Mouse (Mus musculus) heart, embryonic 15.5 days (tissue): ENCODE measurements around the gene S100a1. TPM values are rescaled to one million over a fixed set of nuclear protein-coding genes. Genes with fewer than 3 reads are reported as not detected.

Experiments
- ATAC-seq: fragments of 200-750 bp; cut with Nextera tagmentation; replicated peaks from 2 replicates; pipeline ENCODE4 v1.8.0; 2017; ENCODE audit warnings: low read depth, moderate TSS enrichment; ENCODE audit not compliant: insufficient number of reproducible peaks, insufficient read depth, low FRiP score
- H3K27ac ChIP-seq: fragments of 300-500 bp; sonication (generic); 2 replicates; pipeline ENCODE4 v1.5.1; 2015; ENCODE audit warnings: mild to moderate bottlenecking, inconsistent platforms
- H3K27me3 ChIP-seq: fragments of 300-500 bp; sonication (generic); 2 replicates; pipeline ENCODE4 v1.6.1; 2015; ENCODE audit warnings: inconsistent platforms
- H3K36me3 ChIP-seq: fragments of 300-500 bp; sonication (generic); 2 replicates; pipeline ENCODE4 v1.6.1; 2015; ENCODE audit warnings: mild to moderate bottlenecking, inconsistent platforms
- H3K4me1 ChIP-seq: fragments of 300-500 bp; sonication (generic); replicated peaks from 2 replicates; pipeline ENCODE4 v1.6.1; 2015; ENCODE audit warnings: inconsistent platforms
- H3K4me2 ChIP-seq: fragments of 300-500 bp; sonication (generic); 2 replicates; pipeline ENCODE4 v1.6.1; 2015; ENCODE audit warnings: inconsistent platforms, mild to moderate bottlenecking, moderate library complexity
- H3K4me3 ChIP-seq: fragments of 300-500 bp; sonication (generic); 2 replicates; pipeline ENCODE4 v1.5.1; 2015; ENCODE audit warnings: mild to moderate bottlenecking, inconsistent platforms
- H3K9ac ChIP-seq: fragments of 300-500 bp; sonication (generic); 2 replicates; pipeline ENCODE4 v1.6.1; 2015; ENCODE audit warnings: mild to moderate bottlenecking, inconsistent platforms
- H3K9me3 ChIP-seq: fragments of 300-500 bp; sonication (generic); replicated peaks from 2 replicates; pipeline ENCODE4 v1.6.1; 2016; ENCODE audit warnings: inconsistent platforms
- WGBS: fragments of 180-500 bp; shearing (Covaris S2); methylation state at CpG from one replicate; pipeline ENCODE4 v1.1.7; 2015; ENCODE audit warnings: mixed read lengths; 5-methylcytosine and 5-hydroxymethylcytosine counted together
- polyA plus RNA-seq: library from polyadenylated mRNA; unstranded; fragments of >200 nt; fragmentation: Nextera tagmentation; extraction: Ambion mirVana; gene quantifications from 2 replicates; pipeline ENCODE4 v1.2.1, GENCODE M21; 2015

The S100a1 gene
- polyA plus RNA-seq, 1 experiment from 2014 or later: 315 TPM

GRCm38 (mm10) chr3:90490696-90491256, 23.4 kb downstream of the S100a1 start, which contains the start of gene Snapin:
TSS of gene Snapin (minus strand) at chr3:90491033.
- peak within 1 kb of the TSS; percentile 66 for H3K4me2 ChIP-seq
- H3K4me3 ChIP-seq: peak within 1 kb of the TSS; percentile 94
- H3K9me3 ChIP-seq: no peaks in the 10 kb centered on the region
- peak within 1 kb of the TSS; percentile 85 for H3K27ac ChIP-seq
- no peaks in the 10 kb centered on the region for H3K27me3 ChIP-seq
- ATAC-seq: peak; percentile 97
- peaks cover 6% of the 10 kb centered on the region for H3K4me1 ChIP-seq
- peaks cover 34% of the 10 kb centered on the region for H3K36me3 ChIP-seq
- peak within 1 kb of the TSS; percentile 87 for H3K9ac ChIP-seq
- under 1% methylated on average over 37 of the region's 37 CpGs for WGBS

GRCm38 (mm10) chr3:90488576-90488975, 25.6 kb downstream of the S100a1 start:
- H3K4me1 ChIP-seq: peaks cover 6% of the 10 kb centered on the region
- no peak overlapping the region for H3K27ac ChIP-seq
- WGBS: 85% methylated on average over 6 of the region's 6 CpGs
- H3K36me3 ChIP-seq: peaks cover 54% of the 10 kb centered on the region
- no peak overlapping the region for H3K4me2 ChIP-seq
- no peaks in the 10 kb centered on the region for H3K9me3 ChIP-seq
- H3K9ac ChIP-seq: no peak overlapping the region
- no peak overlapping the region for H3K4me3 ChIP-seq
- ATAC-seq: no peak
- H3K27me3 ChIP-seq: no peaks in the 10 kb centered on the region

GRCm38 (mm10) chr3:90486998-90487397, 27.2 kb downstream of the S100a1 start:
- H3K4me3 ChIP-seq: no peak overlapping the region
- peaks cover 6% of the 10 kb centered on the region for H3K4me1 ChIP-seq
- peaks cover 68% of the 10 kb centered on the region for H3K36me3 ChIP-seq
- H3K9ac ChIP-seq: no peak overlapping the region
- 67% methylated on average over 5 of the region's 5 CpGs for WGBS
- no peaks in the 10 kb centered on the region for H3K27me3 ChIP-seq
- no peaks in the 10 kb centered on the region for H3K9me3 ChIP-seq
- ATAC-seq: no peak
- H3K27ac ChIP-seq: no peak overlapping the region
- no peak overlapping the region for H3K4me2 ChIP-seq

GRCm38 (mm10) chr3:90475831-90476611, 38.2 kb downstream of the S100a1 start, which contains the start of gene Ilf2:
TSS of gene Ilf2 (plus strand) at chr3:90476126.
- peak within 1 kb of the TSS; percentile 66 for H3K4me2 ChIP-seq
- peak within 1 kb of the TSS; percentile 89 for H3K9ac ChIP-seq
- WGBS: under 1% methylated on average over 45 of the region's 45 CpGs
- no peaks in the 10 kb centered on the region for H3K27me3 ChIP-seq
- ATAC-seq: peak; percentile 99
- H3K27ac ChIP-seq: peak within 1 kb of the TSS; percentile 95
- no peaks in the 10 kb centered on the region for H3K9me3 ChIP-seq
- peak within 1 kb of the TSS; percentile 86 for H3K4me3 ChIP-seq
- H3K4me1 ChIP-seq: peaks cover 9% of the 10 kb centered on the region
- peaks cover 27% of the 10 kb centered on the region for H3K36me3 ChIP-seq

- Histone ChIP-seq H3K27me3 (no peaks in the 10 kb centered on the region), H3K36me3 (peaks cover 20% of the 10 kb centered on the region; the same call in 1 of the 2 replicates), H3K9ac (no peak overlapping the region), H3K4me3 (peak overlapping the region; percentile 86), H3K4me1 (peaks cover 9% of the 10 kb centered on the region), H3K4me2 (peak overlapping the region; percentile 47), H3K27ac (no peak overlapping the region), H3K9me3 (no peaks in the 10 kb centered on the region)
- WGBS: 37% methylated on average over 16 of the region's 16 CpGs
- ATAC-seq: no peak
Measured at GRCm38 (mm10) chr3:90475151-90475830, 38.9 kb downstream of the S100a1 start.

GRCm38 (mm10) chr3:90472213-90472612, 42.0 kb downstream of the S100a1 start:
- no peak overlapping the region for H3K27ac ChIP-seq
- ATAC-seq: no peak
- no peaks in the 10 kb centered on the region for H3K36me3 ChIP-seq
- H3K9me3 ChIP-seq: no peaks in the 10 kb centered on the region
- no peak overlapping the region for H3K9ac ChIP-seq
- peaks cover 6% of the 10 kb centered on the region for H3K4me1 ChIP-seq
- no peak overlapping the region for H3K4me3 ChIP-seq
- H3K27me3 ChIP-seq: 0 out of 2 replicates have a peak, but pooled peaks cover 4% of the 10 kb centered on the region
- WGBS: 27% methylated on average over 3 of the region's 3 CpGs
- H3K4me2 ChIP-seq: no peak overlapping the region

GRCm38 (mm10) chr3:90467618-90468300, 46.4 kb downstream of the S100a1 start:
- WGBS: 91% methylated on average over 10 of the region's 10 CpGs
- Histone ChIP-seq H3K4me2 (no peak overlapping the region), H3K36me3 (no peaks in the 10 kb centered on the region), H3K27ac (no peak overlapping the region), H3K27me3 (peaks cover 23% of the 10 kb centered on the region), H3K4me3 (no peak overlapping the region), H3K9me3 (no peaks in the 10 kb centered on the region), H3K9ac (no peak overlapping the region), H3K4me1 (peaks cover 25% of the 10 kb centered on the region)
- ATAC-seq: no peak

- peak; percentile 27 for ATAC-seq
- Histone ChIP-seq H3K9me3 (no peaks in the 10 kb centered on the region), H3K4me2 (peak overlapping the region; percentile 87), H3K4me1 (peaks cover 30% of the 10 kb centered on the region), H3K27me3 (peaks cover 25% of the 10 kb centered on the region), H3K36me3 (no peaks in the 10 kb centered on the region), H3K9ac (peak overlapping the region; percentile 63; the same call in 1 of the 2 replicates), H3K27ac (peak overlapping the region; percentile 29; the same call in 1 of the 2 replicates), H3K4me3 (peak overlapping the region; percentile 60)
- under 1% methylated on average over 15 of the region's 15 CpGs for WGBS
Measured at GRCm38 (mm10) chr3:90466311-90466766, 47.9 kb downstream of the S100a1 start.

GRCm38 (mm10) chr3:90465686-90466310, 48.4 kb downstream of the S100a1 start, which contains the start of gene Npr1:
TSS of gene Npr1 (minus strand) at chr3:90465866.
- under 1% methylated on average over 26 of the region's 49 CpGs for WGBS
- Histone ChIP-seq H3K27me3 (peaks cover 30% of the 10 kb centered on the region), H3K9me3 (no peaks in the 10 kb centered on the region), H3K4me3 (peak within 1 kb of the TSS; percentile 60), H3K9ac (peak within 1 kb of the TSS; percentile 63), H3K4me2 (peak within 1 kb of the TSS; percentile 87), H3K36me3 (no peaks in the 10 kb centered on the region), H3K27ac (peak within 1 kb of the TSS; percentile 50), H3K4me1 (peaks cover 30% of the 10 kb centered on the region)
- peak; percentile 41 for ATAC-seq

GRCm38 (mm10) chr3:90465081-90465685, 49.0 kb downstream of the S100a1 start:
- Histone ChIP-seq H3K4me1 (peaks cover 30% of the 10 kb centered on the region), H3K27me3 (peaks cover 30% of the 10 kb centered on the region), H3K36me3 (no peaks in the 10 kb centered on the region), H3K9me3 (no peaks in the 10 kb centered on the region), H3K27ac (peak overlapping the region; percentile 50), H3K4me3 (peak overlapping the region; percentile 60), H3K4me2 (peak overlapping the region; percentile 87), H3K9ac (peak overlapping the region; percentile 63)
- ATAC-seq: peak; percentile 35
- WGBS: under 1% methylated on average over 75 of the region's 75 CpGs
